8 mouse cellular contexts compared by ENCODE assay signal in genomic region chr8:71405401-71406098, GRCm38 (mm10). TPM values are rescaled to one million over a fixed set of nuclear protein-coding genes. Genes with fewer than 3 reads are reported as not detected.
DNase-seq lines count a peak whose midpoint lies in the region; ATAC-seq and TF ChIP-seq lines count a peak whose summit lies in the region.

Gene Ankle1, plus strand, starts transcription at chr8:71406010.

- H3K36me3 ChIP-seq in embryonic facial prominence, embryonic 15.5 days: peaks cover 34% of the 10 kb centered on the region
- peaks cover 37% of the 10 kb centered on the region for H3K36me3 ChIP-seq in heart, embryonic 10.5 days
- peaks cover 39% of the 10 kb centered on the region for H3K36me3 ChIP-seq in kidney, embryonic 15.5 days

- no peaks in the 10 kb centered on the region for H3K9me3 ChIP-seq in embryonic facial prominence, embryonic 15.5 days (replicated peaks)
- H3K9me3 ChIP-seq in heart, embryonic 10.5 days: no peaks in the 10 kb centered on the region
- H3K9me3 ChIP-seq in kidney, embryonic 15.5 days (replicated peaks): no peaks in the 10 kb centered on the region

- peak within 1 kb of the TSS; percentile 89 for H3K4me3 ChIP-seq in bone marrow, adult 2 months (replicated peaks; ENCODE audit: control insufficient read depth, low read depth, low read length)
- peak within 1 kb of the TSS; percentile 55 for H3K4me3 ChIP-seq in embryonic facial prominence, embryonic 15.5 days (replicated peaks)
- H3K4me3 ChIP-seq in heart, embryonic 10.5 days: peak within 1 kb of the TSS; percentile 90
- peak within 1 kb of the TSS; percentile 71 for H3K4me3 ChIP-seq in kidney, embryonic 15.5 days (replicated peaks)

- peak; percentile 58 for TF ChIP-seq CTCF in bone marrow, adult 2 months (IDR thresholded peaks at IDR 0.05; ENCODE audit: control insufficient read depth, insufficient read depth, low read length)

- peaks cover 4% of the 10 kb centered on the region for H3K4me1 ChIP-seq in bone marrow, adult 2 months (ENCODE audit: control insufficient read depth, insufficient read depth, low read length)
- H3K4me1 ChIP-seq in embryonic facial prominence, embryonic 15.5 days: peaks cover 24% of the 10 kb centered on the region
- H3K4me1 ChIP-seq in heart, embryonic 10.5 days: peaks cover 31% of the 10 kb centered on the region
- peaks cover 32% of the 10 kb centered on the region for H3K4me1 ChIP-seq in kidney, embryonic 15.5 days

- peak within 1 kb of the TSS; percentile 74 for H3K27ac ChIP-seq in bone marrow, adult 2 months (ENCODE audit: control insufficient read depth, insufficient read depth, low read depth, low read length, poor library complexity)
- H3K27ac ChIP-seq in embryonic facial prominence, embryonic 15.5 days (replicated peaks): no peak within 1 kb of the TSS; the same call in 1 of the 2 replicates
- peak within 1 kb of the TSS; percentile 91 for H3K27ac ChIP-seq in heart, embryonic 10.5 days
- peak within 1 kb of the TSS; percentile 80 for H3K27ac ChIP-seq in kidney, embryonic 15.5 days

- peak; percentile 88 for ATAC-seq in embryonic facial prominence, embryonic 15.5 days (ENCODE audit: insufficient number of reproducible peaks, low FRiP score, low TSS enrichment, low read depth)
- peak; percentile 89 for ATAC-seq in kidney, embryonic 15.5 days (replicated peaks; ENCODE audit: low FRiP score)
- peak; percentile 87 for ATAC-seq in monocyte, adult 5-6 weeks (replicated peaks; ENCODE audit: insufficient number of reproducible peaks, low FRiP score, low TSS enrichment, poor library complexity, severe bottlenecking)

- H3K9ac ChIP-seq in embryonic facial prominence, embryonic 15.5 days: peak within 1 kb of the TSS; percentile 41
- H3K9ac ChIP-seq in kidney, embryonic 15.5 days: peak within 1 kb of the TSS; percentile 65

- WGBS in bone marrow, adult 2 months: 10% methylated on average over 33 of the region's 33 CpGs
- 16% methylated on average over 33 of the region's 33 CpGs for WGBS in embryonic facial prominence, embryonic 15.5 days
- WGBS in heart, embryonic 10.5 days: 17% methylated on average over 33 of the region's 33 CpGs
- 17% methylated on average over 33 of the region's 33 CpGs for WGBS in kidney, embryonic 15.5 days

- TF ChIP-seq POLR2A in bone marrow, adult 2 months (IDR thresholded peaks at IDR 0.05; ENCODE audit: borderline replicate concordance, control insufficient read depth, low read depth, low read length): peak; percentile 91

- DNase-seq in 416B (ENCODE audit: low read depth): peak; percentile 96
- peak; percentile 98 for DNase-seq in heart, embryonic 10.5 days (ENCODE audit: low spot score)
- peak; percentile 98 for DNase-seq in liver
- DNase-seq in spleen, postnatal 4 days (ENCODE audit: low spot score in 2 of 2): peak; percentile 99

- peak within 1 kb of the TSS; percentile 95 for H3K4me2 ChIP-seq in embryonic facial prominence, embryonic 15.5 days (replicated peaks)
- peak within 1 kb of the TSS; percentile 92 for H3K4me2 ChIP-seq in kidney, embryonic 15.5 days

- no peaks in the 10 kb centered on the region for H3K27me3 ChIP-seq in embryonic facial prominence, embryonic 15.5 days
- H3K27me3 ChIP-seq in heart, embryonic 10.5 days (ENCODE audit: insufficient read depth, poor library complexity, severe bottlenecking): no peaks in the 10 kb centered on the region
- H3K27me3 ChIP-seq in kidney, embryonic 15.5 days: no peaks in the 10 kb centered on the region

RNA-seq across cellular contexts. Expression of gene Ankle1, which starts in this region (rescaled TPM):
- 54.2 and 97.5 TPM in 2 replicates for polyA plus RNA-seq in bone marrow, adult 2 months (2011; ENCODE audit: insufficient read depth, insufficient read length, low replicate concordance, missing spikeins)
- polyA plus RNA-seq in embryonic facial prominence, embryonic 15.5 days (2015; fragmentation: Nextera tagmentation; extraction: Ambion mirVana): 33.1 and 33.7 TPM in 2 replicates
- 33.8 and 35.9 TPM in 2 replicates for polyA plus RNA-seq in heart, embryonic 10.5 days (2016; fragmentation: Nextera tagmentation; extraction: Ambion mirVana)
- polyA plus RNA-seq in kidney, embryonic 15.5 days (2015; fragmentation: Nextera tagmentation; extraction: Ambion mirVana): 46.7 and 57.1 TPM in 2 replicates
- 0.48 TPM in 1 of 3 replicates, not detected in the others for total RNA-seq in monocyte, adult 5-6 weeks (2017)

Comparison
In these comparisons a context has a peak if more than half of its experiments do, and no peak if none do; other contexts are left out.
1. Peak in ATAC-seq in monocyte, adult 5-6 weeks; RNA of the gene not detected or under 1 TPM.